Mouse (Mus musculus) heart, adult 2 months (tissue): ENCODE measurements around the gene Hsd3b7.
A peak's percentile ranks its signal among the peaks of the same experiment; 100 is the strongest.

Experiments
- CTCF ChIP-seq: fragments of 200-600 bp; IDR thresholded peaks from 2 replicates; pipeline ENCODE4 v1.8.1; 2022; ENCODE audit warnings: antibody characterized with exemption, mild to moderate bottlenecking, moderate library complexity
- POLR2A ChIP-seq: fragments of 200-500 bp; IDR thresholded peaks from 2 replicates; pipeline ENCODE4 v1.6.1; 2011; ENCODE audit warnings: mild to moderate bottlenecking, low read depth, low read length, control low read depth; ENCODE audit not compliant: insufficient read depth

DNA sequence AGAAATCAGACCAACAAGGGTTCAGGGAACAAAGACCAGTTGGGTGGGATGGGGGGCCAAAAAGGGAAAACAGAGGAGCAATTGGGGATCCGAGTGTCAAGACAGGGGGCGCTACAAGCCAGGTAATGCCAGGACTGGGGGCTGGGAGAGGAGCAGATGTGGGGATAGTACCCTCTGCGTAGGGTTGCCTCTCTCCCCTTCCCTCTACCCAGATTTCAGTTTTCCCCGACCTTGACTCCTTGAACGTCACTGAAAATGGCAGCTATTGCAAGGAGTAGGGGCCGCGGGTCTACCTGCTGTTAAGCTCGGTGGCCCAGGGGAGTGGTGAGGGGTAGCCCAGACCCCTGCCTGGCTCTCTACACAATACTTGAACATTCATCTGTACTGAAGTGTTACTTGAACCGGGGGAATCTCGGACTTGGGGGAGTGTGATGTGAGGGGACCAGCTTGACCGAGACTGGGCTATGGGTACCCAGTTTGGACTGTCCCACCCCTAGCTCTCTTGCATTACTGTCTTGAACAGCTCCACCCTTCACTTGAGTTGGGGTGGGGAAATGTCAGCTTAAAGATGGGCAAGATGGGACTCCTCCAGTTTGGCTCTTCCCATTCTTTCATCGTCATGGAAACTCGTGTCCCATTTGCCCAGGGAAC, 31.9 kb upstream of the Hsd3b7 start:
- TF ChIP-seq POLR2A: no peak
- TF ChIP-seq CTCF: peak; percentile 23
